ENCODE assay signal across 25 mouse cellular contexts in the genomic region with DNA sequence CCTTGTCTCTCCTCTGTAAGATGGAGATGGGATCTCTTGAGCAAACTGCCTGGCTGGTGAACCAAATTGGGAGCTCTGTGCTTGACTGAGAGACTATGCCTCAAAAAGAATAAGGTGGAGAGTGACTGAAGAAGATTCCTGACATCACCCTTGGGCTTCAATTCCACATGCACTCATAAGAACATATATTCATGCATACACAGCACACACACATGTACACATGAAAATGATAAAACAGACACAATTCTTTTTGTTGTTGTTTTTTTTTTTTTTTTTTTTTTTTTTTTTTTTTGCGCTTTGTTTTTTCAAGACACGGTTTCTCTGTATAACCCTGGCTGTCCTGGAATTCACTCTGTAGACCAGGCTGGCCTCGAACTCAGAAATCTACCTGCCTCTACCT. TPM values are rescaled to one million over a fixed set of nuclear protein-coding genes. Genes with fewer than 3 reads are reported as not detected.
"Had no signal": no experiment of that assay in that cellular context is flagged by ENCODE, and none has a peak within 500 bp of the region (broad histone marks: within the 10 kb centered on the region; RNA-seq: fewer than 3 reads in every experiment).

No protein-coding gene starts in this region.

- H3K9ac ChIP-seq: liver, postnatal 0 days; lung, embryonic 15.5 days; neural tube, embryonic 13.5 days; neural tube, embryonic 15.5 days had no signal

- H3K4me3 ChIP-seq: lung, embryonic 15.5 days; myocyte; neural tube, embryonic 13.5 days; neural tube, embryonic 15.5 days had no signal

- DNase-seq: liver, postnatal 0 days; lung, adult 2 months; lung, postnatal 14 days; lung, postnatal 36 days; midbrain, embryonic 14.5 days; retina, postnatal 1 day; right cerebral cortex, adult 18-20 months; right cerebral cortex, postnatal 25 days; right cerebral cortex, postnatal 4 days; spleen, adult 18-20 months; thymus, adult 18-20 months; thymus, postnatal 14 days; thymus, postnatal 36 days had no signal

- H3K36me3 ChIP-seq: neural tube, embryonic 15.5 days had no signal

- H3K27me3 ChIP-seq: lung, embryonic 15.5 days had no signal

- H3K9me3 ChIP-seq: lung, embryonic 15.5 days; neural tube, embryonic 13.5 days; neural tube, embryonic 15.5 days had no signal

- ATAC-seq: liver, postnatal 0 days; lung, postnatal 0 days; midbrain, embryonic 16.5 days had no signal

- H3K27ac ChIP-seq: macrophage had no signal

- H3K4me2 ChIP-seq: midbrain, embryonic 11.5 days had no signal

RNA-seq across cellular contexts. Expression of a gene that starts 5.9 kb away (rescaled TPM):
- total RNA-seq: megakaryocyte progenitor cell, adult 5-6 weeks had no signal
- polyA plus RNA-seq: macrophage; midbrain, embryonic 11.5 days; neural tube, embryonic 11.5 days; small intestine, adult 2 months; stomach, embryonic 14.5 days had no signal
